Mouse (Mus musculus): ENCODE data around the gene Hrct1.

GRCm38 (mm10) chr4:43700707-43701106 is 26.3 kb upstream of the Hrct1 start, which contains the start of gene Olfr70:
- no peak for TF ChIP-seq CHD2 (IDR thresholded peaks at IDR 0.05; ENCODE audit: low read length)
- no peak for TF ChIP-seq POLR2A (IDR thresholded peaks at IDR 0.05; ENCODE audit: low read depth, low read length)
- no peak for TF ChIP-seq TCF12 (IDR thresholded peaks at IDR 0.05; ENCODE audit: low read depth, low read length)
- no peak for TF ChIP-seq CTCF (conservative IDR thresholded peaks at IDR 0.05 in 1 of 2, IDR thresholded peaks at IDR 0.05 in 1 of 2; ENCODE audit: low read depth in 2 of 2, low read length in 2 of 2)

Measured in CH12.LX (cell line).